ENCODE assay signal across 23 mouse cellular contexts in genomic region chr9:87377921-87378320, GRCm38 (mm10).
"Had no signal": no experiment of that assay in that cellular context is flagged by ENCODE, and none has a peak within 500 bp of the region (broad histone marks: within the 10 kb centered on the region; RNA-seq: fewer than 3 reads in every experiment).

No protein-coding gene starts in this region.

- ATAC-seq: forebrain, postnatal 0 days; hindbrain, postnatal 0 days; intestine, embryonic 16.5 days had no signal

- DNase-seq: forebrain, postnatal 0 days; gastrocnemius, postnatal 14 days; gastrocnemius, postnatal 36 days; heart, adult 18-20 months; heart, postnatal 10 days; kidney, adult 11 months; kidney, adult 2 months; kidney, adult 9 months; kidney, postnatal 14 days; kidney, postnatal 36 days; layer of hippocampus, adult 9-11 months; layer of hippocampus, postnatal 36 days; left cerebral cortex, postnatal 4 days had no signal

- H3K9me3 ChIP-seq: heart, embryonic 10.5 days; heart, embryonic 12.5 days; hindbrain, embryonic 13.5 days; hindbrain, embryonic 15.5 days; kidney, embryonic 15.5 days; limb, embryonic 12.5 days; limb, embryonic 15.5 days had no signal

- H3K27me3 ChIP-seq: heart, embryonic 12.5 days; hindbrain, embryonic 13.5 days; hindbrain, embryonic 15.5 days; kidney, embryonic 15.5 days had no signal

- H3K4me3 ChIP-seq: heart, embryonic 10.5 days; heart, embryonic 12.5 days; hindbrain, embryonic 13.5 days; hindbrain, embryonic 15.5 days; kidney, embryonic 15.5 days; limb, embryonic 12.5 days; limb, embryonic 15.5 days had no signal

- H3K27ac ChIP-seq: heart, embryonic 10.5 days; hindbrain, embryonic 13.5 days; hindbrain, embryonic 15.5 days; hindbrain, postnatal 0 days; kidney, embryonic 15.5 days; kidney, postnatal 0 days; limb, embryonic 12.5 days; limb, embryonic 15.5 days had no signal

- H3K4me1 ChIP-seq: hindbrain, embryonic 13.5 days; hindbrain, embryonic 15.5 days; kidney, embryonic 15.5 days had no signal

- H3K36me3 ChIP-seq: heart, embryonic 10.5 days; heart, embryonic 12.5 days; hindbrain, embryonic 13.5 days; hindbrain, embryonic 15.5 days; kidney, embryonic 15.5 days; limb, embryonic 12.5 days; limb, embryonic 15.5 days had no signal

- H3K4me2 ChIP-seq: heart, embryonic 12.5 days; hindbrain, embryonic 13.5 days; hindbrain, embryonic 15.5 days; kidney, embryonic 15.5 days; limb, embryonic 12.5 days; limb, embryonic 15.5 days had no signal

- H3K9ac ChIP-seq: forebrain, postnatal 0 days; heart, embryonic 12.5 days; hindbrain, embryonic 13.5 days; hindbrain, embryonic 15.5 days; kidney, embryonic 15.5 days; limb, embryonic 12.5 days; limb, embryonic 15.5 days had no signal
